Mouse (Mus musculus) cerebellum, adult 11 months (tissue): Measurements from ENCODE around the gene Stard3.
"Not testable (repeated sequence)": the region's sequence is repeated elsewhere in the genome, so short reads cannot be mapped to it uniquely, and the experiment has no call there.

Source experiments
- DNase-seq: peaks from one replicate; pipeline ENCODE4 v3.0.0; 2022

Stard3 gene

GRCm38 (mm10) chr11:98376756-98377155 lies 18.6 kb downstream of the Stard3 start:
- no peak for DNase-seq

GRCm38 (mm10) chr11:98377787-98378186 lies 19.6 kb downstream of the Stard3 start:
- no peak for DNase-seq

GRCm38 (mm10) chr11:98379379-98379778 lies 21.2 kb downstream of the Stard3 start:
- DNase-seq = no peak

GRCm38 (mm10) chr11:98380106-98380505 lies 21.9 kb downstream of the Stard3 start:
- DNase-seq = peak; percentile 69

GRCm38 (mm10) chr11:98381651-98382050 lies 23.5 kb downstream of the Stard3 start:
- DNase-seq = no peak

GRCm38 (mm10) chr11:98382405-98382804 lies 24.2 kb downstream of the Stard3 start:
- DNase-seq = not testable (repeated sequence)

GRCm38 (mm10) chr11:98383261-98384030 lies 25.3 kb downstream of the Stard3 start, which contains the start of gene Tcap:
Tcap (plus strand) TSS chr11:98383811.
- DNase-seq = peak; percentile 69

GRCm38 (mm10) chr11:98384216-98384615 lies 26.0 kb downstream of the Stard3 start:
- no peak for DNase-seq

GRCm38 (mm10) chr11:98384721-98385637 lies 26.8 kb downstream of the Stard3 start:
- DNase-seq = no peak

- DNase-seq = no peak
These were observed 27.7 kb downstream of the Stard3 start, which contains the start of gene Pnmt for GRCm38 (mm10) chr11:98385638-98386585. Pnmt (plus strand) TSS chr11:98386450.

GRCm38 (mm10) chr11:98386596-98386995 lies 28.4 kb downstream of the Stard3 start:
- no peak for DNase-seq

- DNase-seq = no peak
These were observed 28.9 kb downstream of the Stard3 start for GRCm38 (mm10) chr11:98387056-98387577.

GRCm38 (mm10) chr11:98388282-98388681 lies 30.1 kb downstream of the Stard3 start:
- no peak for DNase-seq

GRCm38 (mm10) chr11:98389221-98389780 lies 31.1 kb downstream of the Stard3 start:
- DNase-seq = peak; percentile 67

- DNase-seq = no peak
These were observed 32.0 kb downstream of the Stard3 start for GRCm38 (mm10) chr11:98390141-98390540.

- no peak for DNase-seq
These were observed 33.9 kb downstream of the Stard3 start for GRCm38 (mm10) chr11:98392034-98392433.

- DNase-seq = no peak
These were observed 34.5 kb downstream of the Stard3 start for GRCm38 (mm10) chr11:98392645-98393044.

- no peak for DNase-seq
These were observed 35.1 kb downstream of the Stard3 start for GRCm38 (mm10) chr11:98393317-98393716.

GRCm38 (mm10) chr11:98394301-98394700 lies 36.1 kb downstream of the Stard3 start:
- no peak for DNase-seq

- no peak for DNase-seq
These were observed 36.9 kb downstream of the Stard3 start for GRCm38 (mm10) chr11:98395041-98395440.

- no peak for DNase-seq
These were observed 39.8 kb downstream of the Stard3 start for GRCm38 (mm10) chr11:98397946-98398345.
